Mouse (Mus musculus): ENCODE data around the gene Myadm. TPM values are rescaled to one million over a fixed set of nuclear protein-coding genes. Genes with fewer than 3 reads are reported as not detected.

Myadm gene
- total and polyA plus RNA-seq, 3 experiments: 4.4 to 22.6 (median 4.6) TPM

DNA sequence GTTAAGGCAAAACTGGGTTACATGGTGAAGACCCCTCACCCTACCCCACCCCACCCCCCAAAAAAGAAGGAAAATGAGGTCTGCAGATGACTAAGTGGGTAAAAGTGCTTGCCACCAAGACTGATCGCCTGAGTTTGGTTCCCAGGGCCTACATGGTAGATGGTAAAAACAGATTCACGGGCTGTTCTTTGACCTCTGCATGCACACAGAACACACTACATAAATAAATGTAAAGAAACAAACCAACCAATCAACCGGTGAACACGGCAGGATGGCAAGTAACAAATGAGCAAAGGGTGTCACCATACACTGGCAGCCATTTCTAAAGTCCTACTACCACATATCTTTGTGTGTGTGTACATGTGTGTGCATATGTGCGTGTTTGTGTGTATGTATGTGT, 59.4 kb downstream of the Myadm start:
- Histone ChIP-seq H3K36me3 (replicated peaks in 1 of 2; ENCODE audit: control insufficient read depth in 1 of 2, insufficient read depth in 1 of 2, low read length in 1 of 2) (no peaks in the 10 kb centered on the region), H3K9me3 (replicated peaks; ENCODE audit: low read length) (no peaks in the 10 kb centered on the region), H3K27ac (ENCODE audit: insufficient read depth, low read depth) (no peak overlapping the region), H3K27me3 (replicated peaks) (no peaks in the 10 kb centered on the region), H3K79me2 (replicated peaks; ENCODE audit: control insufficient read depth, extremely low read depth, insufficient read depth, poor library complexity, severe bottlenecking) (no peaks in the 10 kb centered on the region), H3K4me3 (replicated peaks in 1 of 3; ENCODE audit: low read depth in 2 of 3, low read length in 2 of 3, poor library complexity in 1 of 3) (no peak overlapping the region), H3K4me2 (ENCODE audit: insufficient read depth, low read depth, poor library complexity, severe bottlenecking) (no peak overlapping the region), H3K9ac (ENCODE audit: insufficient read depth, low read depth) (no peak overlapping the region), H3K4me1 (ENCODE audit: control insufficient read depth in 1 of 2, insufficient read depth in 2 of 2) (peaks cover 4 to 6% of the 10 kb centered on the region in 2 experiments; a peak in 1 of 4 replicates)
- TF ChIP-seq MYC (IDR thresholded peaks at IDR 0.05; ENCODE audit: low read depth, low read length): no peak
- no peak for TF ChIP-seq JUND (conservative IDR thresholded peaks at IDR 0.05; ENCODE audit: low read depth, low read length)
- TF ChIP-seq MXI1 (IDR thresholded peaks at IDR 0.05; ENCODE audit: low read depth, low read length): no peak
- no peak for TF ChIP-seq NELFE (IDR thresholded peaks at IDR 0.05; ENCODE audit: low read depth, low read length)
- TF ChIP-seq JUN (IDR thresholded peaks at IDR 0.05; ENCODE audit: insufficient read depth, low read depth, low read length): no peak
- no peak for TF ChIP-seq CHD1 (IDR thresholded peaks at IDR 0.05; ENCODE audit: low read depth, low read length)
- no peak for TF ChIP-seq MAFK (IDR thresholded peaks at IDR 0.05; ENCODE audit: insufficient replicate concordance, low read length)
- TF ChIP-seq MAX (IDR thresholded peaks at IDR 0.05; ENCODE audit: low read length): no peak
- TF ChIP-seq IRF4 (IDR thresholded peaks at IDR 0.05; ENCODE audit: low read depth, low read length): no peak
- no peak for TF ChIP-seq UBTF (IDR thresholded peaks at IDR 0.05; ENCODE audit: low read depth, low read length)
- in situ Hi-C loops (cut with MboI; ENCODE audit: low pct_ligation_motif_present, low pct_unique_long_range_greater_than_20kb, low sequenced_read_pairs): loop anchor here (10.0 kb wide), 1 partner anchor 96 kb away; no protein-coding TSS in a partner anchor
- DNase-seq (ENCODE audit: extremely low read depth): no peak
- dilution Hi-C loops (cut with MboI; ENCODE audit: extremely low pct_ligation_motif_present, extremely low pct_unique_long_range_greater_than_20kb, low sequenced_read_pairs): no loop called here

DNA sequence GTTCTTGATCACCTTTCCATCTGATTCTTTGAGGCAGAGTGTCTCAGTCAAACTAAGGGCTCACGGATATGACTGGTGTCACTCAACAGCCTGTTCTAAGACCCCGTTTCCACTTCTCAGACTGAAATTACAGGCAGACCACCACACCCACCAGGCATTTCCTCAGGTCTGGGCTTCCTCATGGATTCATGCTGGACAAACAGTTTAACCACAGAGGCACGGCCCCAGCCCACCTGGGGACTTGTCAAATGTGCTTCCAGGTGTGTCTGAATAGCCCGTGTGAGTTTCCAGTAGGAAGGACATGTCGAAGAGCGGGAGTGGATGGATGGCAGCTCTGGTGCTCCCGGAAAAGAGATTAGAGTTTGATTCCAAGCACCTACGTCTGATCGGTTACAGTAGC, 60.9 kb downstream of the Myadm start:
- no peaks in the 10 kb centered on the region for H3K36me3 ChIP-seq (replicated peaks in 1 of 2; ENCODE audit: control insufficient read depth in 1 of 2, insufficient read depth in 1 of 2, low read length in 1 of 2)
- TF ChIP-seq SIN3A (IDR thresholded peaks at IDR 0.05; ENCODE audit: low read length) (no peak), ZC3H11A (IDR thresholded peaks at IDR 0.05; ENCODE audit: low read depth, low read length) (no peak), MAZ (IDR thresholded peaks at IDR 0.05; ENCODE audit: low read depth, low read length) (no peak), POLR2A (IDR thresholded peaks at IDR 0.05; ENCODE audit: low read depth, low read length) (no peak), NRF1 (IDR thresholded peaks at IDR 0.05; ENCODE audit: low read depth, low read length) (no peak), KAT2A (IDR thresholded peaks at IDR 0.05; ENCODE audit: insufficient replicate concordance, low read length) (no peak), MAX (IDR thresholded peaks at IDR 0.05; ENCODE audit: low read length) (no peak), ZNF384 (IDR thresholded peaks at IDR 0.05; ENCODE audit: low read depth, low read length) (no peak), ELF1 (IDR thresholded peaks at IDR 0.05; ENCODE audit: low read depth, low read length) (no peak), UBTF (IDR thresholded peaks at IDR 0.05; ENCODE audit: low read depth, low read length) (no peak), HCFC1 (IDR thresholded peaks at IDR 0.05; ENCODE audit: low read depth, low read length) (no peak), JUN (IDR thresholded peaks at IDR 0.05; ENCODE audit: insufficient read depth, low read depth, low read length) (no peak), E2F4 (IDR thresholded peaks at IDR 0.05; ENCODE audit: insufficient replicate concordance, low read depth, low read length) (no peak), GABPA (IDR thresholded peaks at IDR 0.05; ENCODE audit: insufficient replicate concordance, low read depth, low read length) (no peak), CTCF (conservative IDR thresholded peaks at IDR 0.05 in 1 of 2, IDR thresholded peaks at IDR 0.05 in 1 of 2; ENCODE audit: low read depth in 2 of 2, low read length in 2 of 2) (no peak), CHD2 (IDR thresholded peaks at IDR 0.05; ENCODE audit: low read length) (no peak), SMC3 (IDR thresholded peaks at IDR 0.05; ENCODE audit: low read depth, low read length) (no peak)
- H3K4me1 ChIP-seq (ENCODE audit: control insufficient read depth in 1 of 2, insufficient read depth in 2 of 2): peaks cover 4 to 6% of the 10 kb centered on the region in 2 experiments; a peak in 1 of 4 replicates
- H3K9me3 ChIP-seq (replicated peaks; ENCODE audit: low read length): no peaks in the 10 kb centered on the region
- in situ Hi-C loops (cut with MboI; ENCODE audit: low pct_ligation_motif_present, low pct_unique_long_range_greater_than_20kb, low sequenced_read_pairs): loop anchor here (10.0 kb wide), 1 partner anchor 95 kb away; no protein-coding TSS in a partner anchor
- no peak overlapping the region for H3K4me3 ChIP-seq (replicated peaks in 1 of 3; ENCODE audit: low read depth in 2 of 3, low read length in 2 of 3, poor library complexity in 1 of 3)
- no peaks in the 10 kb centered on the region for H3K79me2 ChIP-seq (replicated peaks; ENCODE audit: control insufficient read depth, extremely low read depth, insufficient read depth, poor library complexity, severe bottlenecking)
- H3K4me2 ChIP-seq (ENCODE audit: insufficient read depth, low read depth, poor library complexity, severe bottlenecking): no peak overlapping the region
- no peaks in the 10 kb centered on the region for H3K27me3 ChIP-seq (replicated peaks)
- no peak overlapping the region for H3K9ac ChIP-seq (ENCODE audit: insufficient read depth, low read depth)
- dilution Hi-C loops (cut with MboI; ENCODE audit: extremely low pct_ligation_motif_present, extremely low pct_unique_long_range_greater_than_20kb, low sequenced_read_pairs): no loop called here
- DNase-seq (ENCODE audit: extremely low read depth): no peak
- no peak overlapping the region for H3K27ac ChIP-seq (ENCODE audit: insufficient read depth, low read depth)
